Mouse (Mus musculus) ES-E14 (cell line): ENCODE data around the gene Sys1. TPM values are rescaled to one million over a fixed set of nuclear protein-coding genes. Genes with fewer than 3 reads are reported as not detected.

Experiments used
- DNase-seq: peaks from one replicate; pipeline ENCODE4 v3.0.0-alpha.2; 2013; ENCODE audit warnings: low read depth, low spot score
- H3K27ac ChIP-seq: 2 replicates; pipeline ENCODE4 v1.5.1; 2012; ENCODE audit warnings: low read depth, mild to moderate bottlenecking, low read length, moderate library complexity, mixed read lengths; ENCODE audit not compliant: poor library complexity, insufficient read depth, severe bottlenecking
- H3K36me3 ChIP-seq: 2 replicates; pipeline ENCODE4 v1.6.1; 2012; ENCODE audit warnings: mild to moderate bottlenecking, low read length, moderate library complexity, mixed read lengths; ENCODE audit not compliant: control insufficient read depth, poor library complexity, insufficient read depth, severe bottlenecking
- H3K4me1 ChIP-seq, 2 experiments: fragments of 150-350 bp in 1 of 2; sonication (generic) in 1 of 2; 2 replicates each; pipeline ENCODE4 v1.6.1; 2012; ENCODE audit warnings: low read length in 2 of 2, mild to moderate bottlenecking in 1 of 2, mixed read lengths in 1 of 2; ENCODE audit not compliant: control insufficient read depth in 2 of 2, insufficient read depth in 2 of 2, poor library complexity in 1 of 2
- H3K4me3 ChIP-seq, 2 experiments: fragments of 150-350 bp in 1 of 2; sonication (generic) in 1 of 2; 2 replicates each; pipeline ENCODE4 v1.5.1; 2012; ENCODE audit warnings: low read length in 2 of 2, low read depth in 1 of 2, mild to moderate bottlenecking in 1 of 2, mixed read lengths in 1 of 2; ENCODE audit not compliant: insufficient read depth in 1 of 2, poor library complexity in 1 of 2, severe bottlenecking in 1 of 2
- H3K9ac ChIP-seq: 2 replicates; pipeline ENCODE4 v1.6.1; 2012; ENCODE audit warnings: low read depth, mild to moderate bottlenecking, low read length, mixed read lengths; ENCODE audit not compliant: poor library complexity, insufficient read depth, severe bottlenecking
- H3K9me3 ChIP-seq: fragments of 150-350 bp; sonication (generic); 2 replicates; pipeline ENCODE4 v1.6.1; 2012; ENCODE audit warnings: low read depth, mild to moderate bottlenecking, low read length; ENCODE audit not compliant: control insufficient read depth, insufficient read depth
- CHD2 ChIP-seq: IDR thresholded peaks from 2 replicates; pipeline ENCODE4 v1.6.1; 2014; ENCODE audit warnings: mild to moderate bottlenecking, low read depth, low read length, inconsistent platforms
- HCFC1 ChIP-seq: IDR thresholded peaks from 2 replicates; pipeline ENCODE4 v1.6.1; 2012; ENCODE audit warnings: low read length, inconsistent platforms, borderline replicate concordance; ENCODE audit not compliant: insufficient read depth
- MAFK ChIP-seq: IDR thresholded peaks from 2 replicates; pipeline ENCODE4 v1.6.1; 2014; ENCODE audit warnings: mild to moderate bottlenecking, low read depth, low read length, inconsistent platforms; ENCODE audit not compliant: insufficient read depth
- ZC3H11A ChIP-seq: IDR thresholded peaks from 2 replicates; pipeline ENCODE4 v1.6.1; 2012; ENCODE audit warnings: low read depth, mild to moderate bottlenecking, inconsistent platforms, low read length, borderline replicate concordance
- ZNF384 ChIP-seq: IDR thresholded peaks from 2 replicates; pipeline ENCODE4 v1.6.1; 2012; ENCODE audit warnings: low read depth, low read length, inconsistent platforms
- in situ Hi-C, 2 experiments: fragments of 600-800 bp; cut with MboI; formaldehyde crosslinking; loops; one replicate each; pipeline ENCODE4 v1.15.1; 2025; ENCODE audit warnings: low sequenced_read_pairs in 2 of 2, inconsistent platforms in 1 of 2; ENCODE audit not compliant: unreplicated experiment in 2 of 2
- total RNA-seq: library from RNA; depleted of rRNA; stranded (reverse); fragments of 300-350 nt; gene quantifications from 2 replicates; pipeline ENCODE4 v1.2.3, GENCODE M21; 2012

Gene Sys1
- total RNA-seq, 1 experiment, result 47.6 TPM

- no peak for TF ChIP-seq ZC3H11A
- no peak for TF ChIP-seq HCFC1
- TF ChIP-seq ZNF384, result no peak
- TF ChIP-seq CHD2, result no peak
- no peak for TF ChIP-seq MAFK
- Histone ChIP-seq H3K27ac (no peak within 1 kb of the TSS), H3K36me3 (no peaks in the 10 kb centered on the region), H3K9ac (no peak within 1 kb of the TSS), H3K4me1 (peaks cover 0 to 3% of the 10 kb centered on the region in 2 experiments; a peak in 1 of 4 replicates), H3K4me3 (no peak within 1 kb of the TSS), H3K9me3 (no peaks in the 10 kb centered on the region)
- DNase-seq, result no peak
- in situ Hi-C loops, result no loop called here
Measured at GRCm38 (mm10) chr2:164473624-164474023, 16.9 kb downstream of the Sys1 start, which contains the start of gene Trp53tg5. Gene Trp53tg5 (minus strand): TSS chr2:164473724.

- in situ Hi-C loops, result no loop called here
- DNase-seq, result no peak
- Histone ChIP-seq H3K4me3 (peak within 1 kb of the TSS; percentile 72 to 76), H3K4me1 (peaks cover 0 to 8% of the 10 kb centered on the region in 2 experiments; a peak in 1 of 4 replicates), H3K36me3 (peaks cover 2% of the 10 kb centered on the region; the same call in 1 of the 2 replicates), H3K9ac (peak within 1 kb of the TSS; percentile 51), H3K27ac (no peak within 1 kb of the TSS), H3K9me3 (no peaks in the 10 kb centered on the region)
- TF ChIP-seq MAFK (no peak), HCFC1 (no peak), CHD2 (no peak), ZC3H11A (no peak), ZNF384 (no peak)
Measured at GRCm38 (mm10) chr2:164485681-164486257, 29.0 kb downstream of the Sys1 start, which contains the start of gene Dbndd2. Gene Dbndd2 (plus strand): TSS chr2:164486106.

- in situ Hi-C loops, result no loop called here
- TF ChIP-seq MAFK (no peak), ZNF384 (no peak), ZC3H11A (no peak), CHD2 (no peak), HCFC1 (no peak)
- no peak for DNase-seq
- Histone ChIP-seq H3K4me3 (peak overlapping the region; percentile 72 to 76), H3K4me1 (peaks cover 0 to 8% of the 10 kb centered on the region in 2 experiments; a peak in 1 of 4 replicates), H3K36me3 (peaks cover 2% of the 10 kb centered on the region; the same call in 1 of the 2 replicates), H3K27ac (no peak overlapping the region), H3K9ac (peak overlapping the region; percentile 51), H3K9me3 (no peaks in the 10 kb centered on the region)
Measured at GRCm38 (mm10) chr2:164486258-164487114, 29.7 kb downstream of the Sys1 start.

- Histone ChIP-seq H3K36me3 (peaks cover 2% of the 10 kb centered on the region; the same call in 1 of the 2 replicates), H3K4me3 (peak overlapping the region; percentile 72 to 76), H3K9me3 (no peaks in the 10 kb centered on the region), H3K27ac (no peak overlapping the region), H3K9ac (no peak overlapping the region), H3K4me1 (peaks cover 0 to 8% of the 10 kb centered on the region in 2 experiments; a peak in 1 of 4 replicates)
- in situ Hi-C loops, result no loop called here
- no peak for DNase-seq
- TF ChIP-seq CHD2, result no peak
- no peak for TF ChIP-seq MAFK
- TF ChIP-seq ZNF384, result no peak
- no peak for TF ChIP-seq HCFC1
- TF ChIP-seq ZC3H11A, result no peak
Measured at GRCm38 (mm10) chr2:164487115-164487527, 30.4 kb downstream of the Sys1 start.
